Mouse (Mus musculus) inflammation-experienced regulatory T-cells (primary cell): Measurements from ENCODE around the gene Cd248. TPM values are rescaled to one million over a fixed set of nuclear protein-coding genes. Genes with fewer than 3 reads are reported as not detected.

ENCODE experiments used
- polyA plus RNA-seq, 2 experiments: library from polyadenylated mRNA; unstranded; fragments of 100-300 nt; shearing (Covaris generic); gene quantifications; one replicate each; pipeline ENCODE4 v1.2.1; 2017

The Cd248 gene
- not detected for polyA plus RNA-seq

DNA sequence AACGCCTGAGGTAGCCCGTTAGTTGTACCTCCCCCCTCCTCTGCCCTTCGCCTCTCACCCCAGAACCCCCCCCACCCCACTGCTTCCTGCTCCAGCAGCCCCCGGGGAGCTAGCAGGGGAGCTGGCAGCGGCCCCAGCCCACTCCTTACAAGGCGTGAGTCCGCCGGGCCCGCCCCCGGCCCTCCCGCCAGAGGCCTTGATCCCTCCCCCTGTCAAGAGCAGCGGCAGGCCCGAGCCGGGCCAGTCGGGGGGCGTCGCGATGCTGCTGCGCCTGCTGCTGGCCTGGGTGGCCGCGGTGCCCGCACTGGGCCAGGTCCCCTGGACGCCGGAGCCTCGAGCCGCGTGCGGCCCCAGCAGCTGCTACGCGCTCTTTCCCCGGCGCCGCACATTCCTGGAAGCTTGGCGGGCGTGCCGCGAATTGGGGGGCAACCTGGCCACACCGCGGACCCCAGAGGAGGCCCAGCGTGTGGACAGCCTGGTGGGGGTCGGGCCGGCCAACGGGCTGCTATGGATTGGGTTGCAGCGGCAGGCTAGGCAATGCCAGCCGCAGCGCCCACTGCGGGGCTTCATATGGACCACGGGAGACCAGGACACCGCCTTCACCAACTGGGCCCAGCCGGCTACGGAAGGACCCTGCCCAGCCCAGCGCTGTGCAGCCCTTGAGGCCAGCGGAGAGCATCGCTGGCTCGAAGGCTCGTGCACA, at the start of gene Cd248:
TSS of gene Cd248 (plus strand) at position 212 of the 703 bp plus-strand sequence.

DNA sequence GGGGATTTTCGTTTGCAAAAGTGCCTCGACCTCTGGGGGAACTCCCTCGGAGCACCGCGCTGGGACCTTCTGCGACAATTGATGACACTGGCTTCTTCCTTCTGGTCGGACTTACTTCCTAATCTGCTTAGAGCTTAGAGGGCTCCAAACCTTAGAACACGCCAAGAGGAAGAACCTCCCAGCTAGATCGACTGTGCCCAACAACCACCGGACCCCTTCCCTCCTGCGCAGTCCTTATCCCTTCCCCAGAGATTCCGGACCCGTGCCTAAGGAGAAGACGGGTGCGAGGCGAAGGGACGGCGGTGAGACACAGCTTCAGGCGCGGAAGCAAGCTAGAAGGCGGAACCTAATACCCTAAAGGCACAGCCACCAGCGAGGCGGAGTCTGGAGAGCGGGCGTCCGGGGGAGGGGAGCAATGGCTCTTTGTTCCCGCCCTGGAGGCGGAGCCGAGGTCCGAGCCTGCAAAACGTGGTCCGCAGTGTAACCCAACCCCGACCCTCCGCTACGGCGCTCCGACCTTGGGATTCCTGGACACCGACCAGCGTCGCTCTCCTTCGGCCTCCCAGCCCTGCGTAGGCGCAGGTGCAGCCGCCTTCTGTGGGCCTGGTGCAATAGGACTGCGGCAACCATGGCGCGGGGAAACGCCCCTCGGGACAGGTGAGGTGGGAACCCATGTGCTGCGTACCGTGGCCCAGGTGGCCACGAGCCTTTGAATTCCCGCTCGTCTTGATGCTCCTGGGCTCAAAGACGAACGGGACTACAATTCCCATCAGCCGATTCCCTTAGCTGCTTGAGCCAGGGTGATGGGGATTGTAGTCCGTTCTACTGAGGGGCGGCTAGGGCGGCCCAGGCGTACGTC, 44.0 kb upstream of the Cd248 start, which contains the start of gene Slc29a2:
TSS of gene Slc29a2 (plus strand) at position 240 of the 859 bp plus-strand sequence.

DNA sequence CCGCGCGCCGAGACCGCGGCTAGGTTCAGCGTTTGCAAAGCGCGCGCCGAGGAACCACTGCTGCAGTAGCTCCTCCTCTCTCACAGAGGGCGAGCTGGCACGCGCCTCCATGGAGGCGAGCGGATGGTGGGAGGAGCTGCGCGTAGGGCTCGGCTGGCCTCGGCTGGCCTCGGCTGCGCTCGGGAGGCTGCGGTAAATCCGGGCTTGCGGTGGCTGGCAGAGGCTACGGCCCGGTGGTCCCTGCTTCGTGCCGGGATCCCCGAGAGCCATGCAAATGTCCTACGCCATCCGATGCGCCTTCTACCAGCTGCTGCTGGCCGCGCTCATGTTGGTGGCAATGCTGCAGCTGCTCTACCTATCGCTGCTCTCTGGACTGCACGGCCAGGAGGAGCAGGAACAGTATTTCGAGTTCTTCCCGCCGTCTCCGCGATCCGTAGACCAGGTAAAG, 29.1 kb upstream of the Cd248 start, which contains the start of the genes B4gat1 and AC124502.3:
TSS of gene B4gat1 (plus strand) at position 118 of the 448 bp plus-strand sequence.
TSS of gene AC124502.3 (plus strand) at position 183 of the 448 bp plus-strand sequence.

DNA sequence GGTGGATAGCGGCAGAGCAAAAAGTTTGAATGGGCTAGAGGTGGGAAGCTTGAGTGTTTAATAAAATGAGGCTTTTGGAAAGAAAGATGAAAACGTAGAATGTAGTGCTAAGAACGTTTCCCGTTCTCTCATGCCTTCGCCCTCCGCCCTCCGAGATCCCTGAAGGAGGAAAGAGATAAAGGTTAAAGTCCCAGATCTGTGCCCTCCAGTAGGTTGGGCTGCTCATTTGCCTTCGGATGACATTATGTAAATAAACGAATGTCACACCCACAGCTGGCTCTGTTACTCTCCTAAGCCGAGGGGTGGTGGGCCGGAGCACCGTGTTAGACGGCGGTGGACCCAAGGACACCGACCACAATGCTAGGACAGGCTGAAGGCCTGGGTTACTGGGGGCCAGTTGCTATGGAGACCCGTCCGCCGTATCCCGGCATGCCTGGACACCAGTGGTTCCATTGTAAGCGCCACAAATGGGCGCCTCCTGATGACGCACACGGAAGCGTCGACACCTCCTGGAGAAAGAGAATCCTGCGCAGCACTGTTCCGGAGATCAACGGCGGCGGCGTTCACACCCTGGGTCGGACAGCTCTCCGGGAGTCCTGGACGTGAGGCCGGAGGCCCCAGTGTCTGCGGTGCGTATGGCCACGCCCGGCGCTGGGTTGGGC, 26.9 kb upstream of the Cd248 start, which contains the start of gene Brms1:
TSS of gene Brms1 (plus strand) at position 493 of the 662 bp plus-strand sequence.

DNA sequence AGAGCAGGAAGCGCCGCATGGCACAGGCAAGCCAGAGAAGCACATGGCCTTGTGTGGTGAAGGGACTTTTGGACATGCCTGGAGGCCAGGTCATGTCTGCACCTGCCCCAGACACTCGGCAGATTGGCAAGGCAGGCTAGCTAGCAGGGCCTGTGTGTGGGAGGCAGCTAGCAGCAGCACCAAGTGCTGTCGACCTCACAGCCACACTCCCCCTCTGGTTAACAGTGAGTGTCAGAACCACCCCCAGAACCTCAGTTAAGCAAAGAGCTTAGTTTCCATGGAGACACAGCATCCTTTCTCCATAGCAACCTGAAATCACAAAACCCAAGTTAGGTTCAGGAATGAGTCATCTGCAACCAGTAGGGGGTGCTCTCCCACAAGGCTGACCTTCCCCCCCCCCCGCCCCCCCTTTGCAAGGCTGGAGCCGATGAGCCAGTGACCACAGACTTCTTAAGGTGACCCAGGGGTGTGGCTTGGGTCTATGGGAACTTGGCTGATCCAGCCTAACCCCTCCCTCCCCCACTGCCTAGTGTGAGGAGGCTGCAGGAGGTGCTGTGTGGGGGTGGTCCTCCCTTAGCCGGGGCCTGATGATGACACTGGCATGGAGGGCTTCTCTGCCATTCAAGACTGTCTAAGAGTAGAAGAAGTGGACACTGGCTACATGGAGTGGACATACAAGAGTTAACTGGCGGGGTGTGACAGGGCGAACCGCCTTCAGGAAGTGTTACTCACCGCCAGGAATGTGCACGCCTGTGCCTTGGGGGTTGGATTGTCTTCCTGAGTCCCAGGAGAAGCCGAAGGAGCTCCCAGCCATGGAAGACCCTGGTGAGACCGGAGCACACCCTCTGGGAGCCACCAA, 17.6 kb upstream of the Cd248 start, which contains the start of gene Rin1:
TSS of gene Rin1 (plus strand) at position 435 of the 859 bp plus-strand sequence.

DNA sequence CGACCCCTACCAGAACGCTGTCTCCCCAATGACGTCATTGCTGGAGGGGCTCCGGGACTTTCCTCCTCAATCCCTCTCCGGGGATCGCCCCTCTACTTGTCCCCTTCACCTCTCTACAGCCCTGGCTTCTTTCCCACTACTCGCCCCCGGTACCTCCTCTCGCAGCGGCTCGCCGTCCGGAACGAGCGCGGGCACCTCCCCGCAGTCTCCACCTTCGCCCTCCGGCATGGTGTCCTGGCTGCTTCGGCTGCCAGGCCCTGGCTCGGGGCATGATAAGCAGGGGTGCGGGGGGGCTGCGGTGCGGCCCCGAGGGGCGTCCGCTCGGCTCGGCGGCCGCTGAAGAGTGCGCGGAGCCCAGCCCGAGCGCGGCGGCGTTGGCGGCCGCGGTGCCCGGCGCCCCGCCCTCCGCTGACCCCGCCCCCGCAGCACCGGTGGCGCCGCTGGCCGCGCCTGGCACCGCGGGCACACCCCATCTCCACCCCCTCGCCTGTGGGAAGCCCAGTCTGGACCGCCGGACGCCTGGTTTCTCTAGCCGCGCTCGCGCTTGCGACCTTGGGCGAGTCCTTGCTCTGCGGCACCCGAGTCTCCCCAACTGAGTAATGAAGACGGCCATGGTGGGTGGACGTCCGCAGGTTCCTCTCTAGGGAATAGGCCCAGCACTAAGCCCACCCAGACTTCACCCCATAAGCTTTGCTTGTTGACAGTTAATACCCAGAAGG, 17.4 kb downstream of the Cd248 start, which contains the start of gene Tmem151a:
TSS of gene Tmem151a (minus strand) at position 387 of the 719 bp plus-strand sequence.

DNA sequence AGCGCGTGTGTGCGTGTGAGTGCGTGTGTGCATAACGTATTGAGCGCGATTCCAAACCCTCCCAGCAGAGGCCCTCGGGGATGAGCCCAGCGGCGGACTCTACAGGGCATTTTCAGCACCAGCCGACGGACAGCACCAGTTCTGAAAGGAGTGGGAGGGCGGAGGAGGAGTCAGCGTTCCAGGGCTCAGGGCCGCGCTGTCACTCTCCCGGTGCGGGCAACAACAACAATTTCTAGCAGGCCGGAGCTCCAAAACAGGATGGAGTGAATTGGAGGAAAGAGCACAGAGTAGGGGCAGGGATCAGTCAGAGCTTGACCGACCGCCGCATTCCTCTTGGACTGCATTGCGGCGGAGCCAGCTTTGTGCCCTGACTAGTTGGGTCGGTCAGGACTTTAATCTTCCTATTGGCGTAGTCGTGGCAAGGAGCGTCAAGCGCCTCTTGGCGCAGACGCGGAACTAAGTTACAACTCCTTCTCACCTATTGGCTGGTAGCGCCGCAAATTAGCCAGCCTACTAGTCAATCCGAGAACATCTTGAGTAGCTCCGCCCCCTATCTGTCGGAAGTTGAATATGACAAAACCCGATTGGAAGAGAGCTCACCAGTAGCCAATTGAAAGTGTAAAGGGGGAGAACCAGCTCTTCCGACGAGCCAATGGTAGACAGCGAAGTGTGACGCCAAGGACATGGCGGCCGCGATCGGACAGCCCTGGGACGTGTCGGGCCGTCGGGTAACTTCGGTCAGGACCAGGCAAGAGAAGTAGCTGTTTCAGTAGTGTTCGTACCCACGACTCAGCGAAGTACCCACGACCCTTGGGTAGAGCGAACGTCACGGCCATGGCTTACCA, 20.2 kb downstream of the Cd248 start, which contains the start of gene Yif1a:
TSS of gene Yif1a (plus strand) at position 655 of the 845 bp plus-strand sequence.

DNA sequence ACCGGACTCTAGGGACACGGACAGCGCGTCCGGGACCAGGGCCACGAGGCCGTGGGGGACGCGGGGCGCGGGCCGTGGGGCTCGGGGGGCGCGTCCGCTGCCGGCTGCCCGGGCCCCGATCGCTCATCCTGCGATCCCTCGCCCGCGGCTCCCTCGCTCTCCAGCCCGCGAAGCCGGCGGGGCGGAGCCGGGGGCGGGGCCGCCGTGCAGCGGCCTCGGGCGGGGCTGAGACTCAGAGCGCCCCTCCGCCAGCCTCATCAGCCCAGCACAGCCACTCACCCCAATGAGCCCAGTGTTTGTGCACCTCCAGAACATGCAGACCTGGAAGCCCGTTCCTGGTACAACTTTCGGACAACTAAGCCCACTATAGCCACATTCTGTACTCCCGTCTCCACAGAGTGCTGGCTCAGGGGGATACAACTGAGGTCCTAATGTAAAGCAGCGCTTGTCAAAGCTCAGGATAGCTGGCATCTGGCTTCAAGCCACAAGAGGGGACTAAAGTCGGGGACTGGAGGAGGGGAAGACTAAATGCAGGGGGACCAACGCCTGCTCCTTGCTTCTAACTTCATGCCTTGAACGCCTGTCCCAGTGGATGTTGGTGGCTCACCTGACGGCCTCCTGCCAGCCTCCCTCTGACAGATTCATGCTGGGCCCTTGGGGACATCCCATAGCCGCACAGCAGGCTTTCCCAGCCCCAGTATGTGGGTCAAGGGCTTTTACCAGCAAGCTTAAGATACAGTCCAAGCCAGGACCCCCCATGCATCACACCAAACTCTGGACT, 30.7 kb downstream of the Cd248 start, which contains the start of gene Cnih2:
TSS of gene Cnih2 (minus strand) at position 159 of the 781 bp plus-strand sequence.

DNA sequence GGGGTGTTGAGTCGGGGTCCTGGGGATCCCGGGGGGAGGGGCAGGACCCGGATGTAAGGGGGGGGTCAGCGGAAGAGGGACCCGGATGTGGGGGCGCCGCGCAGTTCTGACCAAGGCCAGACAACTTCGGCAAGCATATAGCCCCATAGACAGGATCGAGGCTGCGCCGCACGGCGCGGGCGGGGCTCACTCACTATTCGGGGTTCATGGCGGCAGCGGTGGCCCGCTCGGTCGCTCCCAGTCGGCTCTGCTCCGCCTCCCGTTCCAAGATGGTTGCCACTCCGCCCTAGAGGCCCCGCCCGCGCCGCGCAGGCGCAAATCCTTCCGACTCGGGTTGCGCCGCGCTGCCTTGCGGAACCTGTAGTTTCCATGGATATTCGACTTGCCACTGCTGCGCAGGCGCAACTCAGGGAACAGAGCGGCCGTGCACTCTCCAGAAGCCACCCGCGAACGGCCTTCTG, 38.9 kb downstream of the Cd248 start, which contains the start of gene Rab1b:
TSS of gene Rab1b (minus strand) at position 342 of the 461 bp plus-strand sequence.

DNA sequence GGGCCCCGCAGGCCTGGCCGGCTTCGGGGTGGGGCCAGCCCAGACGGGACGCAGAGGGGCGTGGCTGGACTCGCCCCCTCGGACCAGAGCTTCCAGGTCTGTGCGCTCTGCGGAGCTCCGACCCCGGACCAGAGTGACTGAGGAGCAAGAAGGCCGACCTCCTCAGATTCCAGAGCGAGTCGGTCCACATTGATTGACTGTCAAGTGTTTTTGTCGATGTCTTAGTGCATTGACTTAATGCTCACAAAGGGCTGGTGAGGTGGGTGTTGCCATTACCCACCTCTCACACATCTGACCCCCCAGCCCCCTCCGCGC, 50.5 kb downstream of the Cd248 start, which contains the start of gene Klc2:
TSS of gene Klc2 (minus strand) at position 177 of the 315 bp plus-strand sequence.

Other genes starting within 250 kb of the Cd248 start
- gene Ccs, start 228.7 kb upstream of the Cd248 start, polyA plus RNA-seq = 100 to 1,000 TPM in 1 of 2 experiments, 10 to 100 TPM in 1; 72.7 to 120 TPM
- under 1 TPM in 1 of 2 experiments, not detected in 1; 0.55 TPM for gene Ccdc87, start 228.7 kb upstream of the Cd248 start, polyA plus RNA-seq
- 1 to 10 TPM; 4.1 to 6.0 TPM for gene Ctsf, start 212.9 kb upstream of the Cd248 start, polyA plus RNA-seq
- under 1 TPM in 1 of 2 experiments, not detected in 1; 0.11 TPM for gene Actn3, start 190.2 kb upstream of the Cd248 start, polyA plus RNA-seq
- 1 to 10 TPM; 5.0 to 9.9 TPM for gene Zdhhc24, start 189.4 kb upstream of the Cd248 start, polyA plus RNA-seq
- 1 to 10 TPM in 1 of 2 experiments, under 1 TPM in 1; 0.71 to 3.0 TPM for gene Bbs1, start 161.4 kb upstream of the Cd248 start, polyA plus RNA-seq
- gene Dpp3, start 139.8 kb upstream of the Cd248 start, polyA plus RNA-seq = 100 to 1,000 TPM in 1 of 2 experiments, 10 to 100 TPM in 1; 93.7 to 123 TPM
- gene Peli3, start 125.0 kb upstream of the Cd248 start, polyA plus RNA-seq = 1 to 10 TPM in 1 of 2 experiments, under 1 TPM in 1; 0.70 to 1.9 TPM
- gene Mrpl11, start 105.9 kb upstream of the Cd248 start, polyA plus RNA-seq = 10 to 100 TPM; 60.3 to 63.9 TPM
- 1 to 10 TPM; 1.3 to 1.7 TPM for gene Npas4, start 77.8 kb upstream of the Cd248 start, polyA plus RNA-seq
- gene Slc29a2, start 44.2 kb upstream of the Cd248 start, polyA plus RNA-seq = 1 to 10 TPM; 3.4 TPM
- 10 to 100 TPM; 13.6 to 15.6 TPM for gene B4gat1, start 29.3 kb upstream of the Cd248 start, polyA plus RNA-seq
- gene AC124502.3, start 29.2 kb upstream of the Cd248 start, polyA plus RNA-seq = 1 to 10 TPM; 2.4 to 8.5 TPM
- gene Brms1, start 26.7 kb upstream of the Cd248 start, polyA plus RNA-seq = 100 to 1,000 TPM; 103 to 106 TPM
- gene Rin1, start 17.6 kb upstream of the Cd248 start, polyA plus RNA-seq = under 1 TPM in 1 of 2 experiments, not detected in 1; 0.08 TPM
- under 1 TPM; 0.31 to 0.84 TPM for gene Tmem151a, start 17.5 kb downstream of the Cd248 start, polyA plus RNA-seq
- gene Yif1a, start 20.5 kb downstream of the Cd248 start, polyA plus RNA-seq = 10 to 100 TPM; 59.7 to 66.6 TPM
- 1 to 10 TPM; 2.7 to 5.6 TPM for gene Cnih2, start 30.4 kb downstream of the Cd248 start, polyA plus RNA-seq
- 100 to 1,000 TPM; 187 to 249 TPM for gene Rab1b, start 39.0 kb downstream of the Cd248 start, polyA plus RNA-seq
- gene Klc2, start 50.5 kb downstream of the Cd248 start, polyA plus RNA-seq = 1 to 10 TPM; 5.0 to 8.7 TPM
- 100 to 1,000 TPM; 106 to 118 TPM for gene Pacs1, start 205.0 kb downstream of the Cd248 start, polyA plus RNA-seq
- 100 to 1,000 TPM; 329 to 399 TPM for gene Sf3b2, start 227.4 kb downstream of the Cd248 start, polyA plus RNA-seq
- gene Gal3st3, start 230.3 kb downstream of the Cd248 start, polyA plus RNA-seq = under 1 TPM; 0.23 to 0.51 TPM